Mouse (Mus musculus) heart, postnatal 36 days (tissue): ENCODE measurements around the gene Ncaph2. TPM values are rescaled to one million over a fixed set of nuclear protein-coding genes. Genes with fewer than 3 reads are reported as not detected.

Experiments
- DNase-seq, 2 experiments: peaks; one replicate each; pipeline ENCODE4 v3.0.0; 2021 to 2022
- intact Hi-C: fragments of 180-260 bp; cut with DNase I; formaldehyde crosslinking; loops from one replicate; pipeline ENCODE4 v1.15.1; 2025
- total RNA-seq, 2 experiments: library from RNA; stranded (reverse); gene quantifications; 2 replicates each; pipeline ENCODE4 v1.2.3; 2021

Ncaph2 gene
- total RNA-seq = 10 to 100 TPM; 50.4 to 58.6 TPM

DNA sequence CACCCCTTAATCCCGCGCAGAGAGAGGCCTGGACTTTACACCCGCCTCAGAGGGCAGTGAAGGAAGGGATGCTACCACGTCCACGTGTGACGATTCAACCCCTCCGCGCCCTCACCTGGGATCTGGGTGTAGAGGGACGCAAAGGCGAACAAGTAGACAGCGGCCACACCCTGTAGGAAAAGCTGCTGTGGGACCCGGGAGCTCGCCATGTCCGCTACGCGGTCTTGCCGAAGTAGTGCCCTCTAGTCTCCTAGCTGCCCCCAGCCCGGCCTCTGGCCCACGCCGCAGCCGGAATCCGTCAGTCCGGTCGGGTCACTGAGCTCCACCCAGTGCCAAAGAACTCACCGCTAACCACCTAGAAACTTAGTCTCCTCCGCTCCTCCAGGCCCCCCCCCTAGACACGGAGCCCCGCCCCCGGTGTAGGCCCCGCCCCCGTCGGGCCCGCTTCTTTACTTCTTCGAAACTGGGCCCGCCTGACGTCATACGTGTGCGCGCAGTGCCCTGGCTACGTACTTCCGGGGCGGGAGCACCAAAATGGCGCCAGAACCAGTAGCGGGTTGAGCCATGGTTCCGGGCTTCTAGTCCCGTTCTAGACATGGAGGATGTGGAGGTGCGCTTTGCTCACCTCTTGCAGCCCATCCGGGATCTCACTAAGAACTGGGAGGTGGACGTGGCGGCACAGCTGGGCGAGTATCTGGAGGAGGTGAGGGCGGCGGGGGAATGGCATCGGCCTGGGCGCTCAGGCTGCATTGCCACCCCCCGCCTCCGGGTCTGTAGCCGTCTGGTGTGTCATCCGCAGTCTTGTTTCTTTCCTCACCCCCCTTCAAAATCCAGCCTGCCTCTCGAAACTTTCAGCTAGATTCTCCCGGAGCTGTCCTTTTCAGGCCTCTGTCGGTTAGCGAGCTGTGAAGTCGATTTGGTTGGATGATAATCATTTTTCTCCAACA lies at the start of gene Ncaph2, which contains the start of gene Lmf2:
Gene Ncaph2, plus strand, starts transcription at position 479 of the 947 bp plus-strand sequence.
Gene Lmf2, minus strand, starts transcription at position 419 of the 947 bp plus-strand sequence.
- intact Hi-C loops = loop anchor here (1.0 to 5.0 kb wide), 4 partner anchors 19 to 233 kb away; partner anchors contain the start of genes C730034F03Rik, Chkb, Cpt1b and Gm44502
- peak; percentile 96 to 98 for DNase-seq

DNA sequence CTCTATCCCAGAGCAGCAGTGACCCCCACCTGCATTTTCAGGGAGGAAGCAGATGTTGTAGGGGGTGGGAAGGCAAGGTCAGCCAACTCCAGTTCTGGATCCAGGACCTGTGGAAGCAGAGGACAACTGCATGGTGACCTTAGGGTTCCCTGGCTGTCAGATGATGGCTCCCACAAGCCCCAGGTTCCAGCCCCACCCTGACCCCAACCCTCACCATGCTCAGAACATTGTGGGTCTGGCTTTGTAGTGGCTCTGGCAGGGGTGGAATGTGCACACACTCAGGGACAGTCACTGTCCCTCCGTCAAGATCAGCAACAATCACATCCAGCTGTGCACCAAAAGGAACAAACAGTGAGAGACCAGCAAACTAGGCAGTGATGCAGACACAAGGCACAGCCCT lies 49.6 kb upstream of the Ncaph2 start:
- no peak for DNase-seq
- intact Hi-C loops = no loop called here

DNA sequence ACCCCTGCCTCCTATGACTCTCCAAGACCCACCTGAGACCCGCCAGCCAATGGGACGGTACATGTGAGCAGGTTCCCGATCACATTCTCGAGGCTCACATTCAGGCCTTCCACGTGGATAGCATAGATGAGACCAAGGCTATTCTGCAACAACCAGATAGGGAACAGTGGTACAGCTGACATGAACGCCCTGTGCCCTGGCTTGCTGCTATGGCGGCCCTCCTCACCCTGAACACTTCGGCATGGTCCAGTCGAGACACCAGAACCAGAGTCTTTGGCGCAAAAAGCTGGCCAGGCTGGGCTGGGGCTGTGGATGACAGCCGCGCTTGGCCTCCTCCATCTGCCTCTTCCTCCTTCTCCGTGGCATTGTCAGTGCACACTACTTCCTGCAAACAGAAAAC lies 48.1 kb upstream of the Ncaph2 start:
- intact Hi-C loops = no loop called here
- DNase-seq = no peak

DNA sequence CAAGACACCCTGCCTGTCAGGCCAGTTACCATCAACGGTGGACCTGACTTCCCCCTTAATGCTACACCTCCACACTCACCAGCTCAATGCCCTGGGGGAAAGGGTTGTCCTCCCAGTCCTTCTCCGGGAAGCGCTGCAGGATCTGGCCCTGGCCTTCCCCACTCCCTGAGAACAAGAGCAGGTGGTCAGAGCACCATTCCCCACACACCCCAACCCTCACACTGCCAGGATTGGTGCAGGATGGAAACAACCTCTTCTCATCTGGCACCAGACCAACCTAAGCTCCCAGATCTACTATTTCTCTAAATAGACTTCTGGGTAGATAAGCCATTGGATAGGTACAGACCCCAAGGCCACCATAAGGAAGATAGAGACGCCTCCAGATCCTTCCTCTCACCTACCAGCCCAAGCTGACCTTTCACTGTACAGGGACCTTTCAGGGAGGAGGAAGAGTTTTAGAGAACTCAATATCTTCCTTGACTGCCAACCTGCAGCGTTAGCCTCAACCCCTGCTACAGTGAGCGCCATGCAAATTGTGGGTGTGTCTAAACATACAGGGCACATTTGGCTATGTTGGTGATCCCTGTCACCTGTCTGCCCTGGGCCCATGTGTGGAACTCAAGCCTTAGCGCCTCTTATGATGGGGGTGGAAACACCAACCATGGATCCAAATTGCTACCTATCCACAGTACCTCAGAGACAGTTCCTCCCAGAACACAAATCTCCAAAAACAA lies 46.9 kb upstream of the Ncaph2 start:
- intact Hi-C loops = no loop called here
- no peak for DNase-seq

- intact Hi-C loops = no loop called here
Measured at GRCm38 (mm10) chr15:89309962-89310498, 45.5 kb upstream of the Ncaph2 start.

GRCm38 (mm10) chr15:89313359-89313758 lies 42.2 kb upstream of the Ncaph2 start:
- DNase-seq = no peak
- intact Hi-C loops = no loop called here

More at GRCm38 (mm10) chr15:89309962-89310498, 45.5 kb upstream of the Ncaph2 start:
- no peak for DNase-seq

DNA sequence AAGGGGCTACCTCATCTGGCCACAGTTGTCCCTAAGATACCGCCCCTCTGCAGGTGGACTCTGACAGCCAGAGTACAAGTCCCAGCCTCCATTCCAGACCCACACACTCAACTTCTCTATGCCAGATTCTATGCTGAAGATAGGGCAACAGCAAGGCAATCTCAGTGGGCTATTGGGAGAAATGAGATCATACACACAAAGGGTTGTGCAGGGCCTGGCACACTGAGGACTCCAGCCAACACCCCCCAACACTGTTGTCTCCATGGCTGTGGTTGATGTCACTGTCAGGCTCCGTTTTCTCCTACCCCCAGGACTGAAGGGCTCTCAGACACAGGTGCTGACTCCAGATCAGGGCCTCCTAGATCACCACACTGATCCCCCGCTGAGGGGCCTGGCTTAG lies 41.4 kb upstream of the Ncaph2 start:
- no peak for DNase-seq
- intact Hi-C loops = loop anchor here (2.0 kb wide), 1 partner anchor 41 kb away; the partner anchor contains the start of genes Lmf2 and Ncaph2

DNA sequence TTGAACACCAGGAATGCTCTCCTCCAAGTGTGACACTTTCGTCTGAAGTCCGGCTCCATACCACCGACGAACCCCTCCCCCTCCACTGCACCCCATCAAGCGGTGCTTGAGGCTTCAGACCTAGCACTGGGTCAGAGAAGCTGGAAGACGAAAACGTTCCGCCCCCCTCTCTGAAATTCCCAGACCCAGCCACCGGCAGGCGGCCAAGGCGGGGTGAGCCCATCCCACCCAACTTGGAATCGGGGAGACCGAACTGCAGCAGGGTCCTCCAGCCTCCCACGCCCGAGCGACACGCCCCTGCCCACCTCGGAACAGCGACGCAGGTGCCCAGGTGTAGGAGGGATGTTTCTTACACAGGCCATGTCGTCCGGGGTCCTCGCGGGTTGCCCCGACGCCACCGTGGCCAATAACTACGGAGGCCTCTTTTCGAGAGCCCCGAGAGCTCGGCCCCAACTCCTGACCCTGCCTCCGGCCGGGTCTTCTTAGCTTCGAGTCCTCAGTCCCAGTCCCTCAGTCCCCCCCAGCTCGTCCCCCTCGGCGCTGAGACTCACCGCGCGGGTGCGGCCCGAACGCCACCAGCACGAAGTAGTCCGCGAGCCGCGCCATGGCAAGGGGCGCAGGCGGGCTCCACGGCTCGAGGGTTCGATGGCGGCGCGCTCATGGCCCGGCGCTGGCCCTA lies 40.9 kb upstream of the Ncaph2 start:
- intact Hi-C loops = loop anchor here (2.0 kb wide), 1 partner anchor 40 kb away; the partner anchor contains the start of genes Lmf2 and Ncaph2
- DNase-seq = no peak

- peak; percentile 98 for DNase-seq
- intact Hi-C loops = loop anchor here (2.0 kb wide), 1 partner anchor 40 kb away; the partner anchor contains the start of genes Lmf2 and Ncaph2
Measured at GRCm38 (mm10) chr15:89315190-89315731, 40.3 kb upstream of the Ncaph2 start, which contains the start of gene Sbf1. Gene Sbf1 (minus strand): TSS chr15:89315311.

- no peak for DNase-seq
- intact Hi-C loops = no loop called here
Measured at GRCm38 (mm10) chr15:89316146-89316545, 39.4 kb upstream of the Ncaph2 start.

GRCm38 (mm10) chr15:89321264-89321663 lies 34.3 kb upstream of the Ncaph2 start:
- no peak for DNase-seq
- intact Hi-C loops = no loop called here

DNA sequence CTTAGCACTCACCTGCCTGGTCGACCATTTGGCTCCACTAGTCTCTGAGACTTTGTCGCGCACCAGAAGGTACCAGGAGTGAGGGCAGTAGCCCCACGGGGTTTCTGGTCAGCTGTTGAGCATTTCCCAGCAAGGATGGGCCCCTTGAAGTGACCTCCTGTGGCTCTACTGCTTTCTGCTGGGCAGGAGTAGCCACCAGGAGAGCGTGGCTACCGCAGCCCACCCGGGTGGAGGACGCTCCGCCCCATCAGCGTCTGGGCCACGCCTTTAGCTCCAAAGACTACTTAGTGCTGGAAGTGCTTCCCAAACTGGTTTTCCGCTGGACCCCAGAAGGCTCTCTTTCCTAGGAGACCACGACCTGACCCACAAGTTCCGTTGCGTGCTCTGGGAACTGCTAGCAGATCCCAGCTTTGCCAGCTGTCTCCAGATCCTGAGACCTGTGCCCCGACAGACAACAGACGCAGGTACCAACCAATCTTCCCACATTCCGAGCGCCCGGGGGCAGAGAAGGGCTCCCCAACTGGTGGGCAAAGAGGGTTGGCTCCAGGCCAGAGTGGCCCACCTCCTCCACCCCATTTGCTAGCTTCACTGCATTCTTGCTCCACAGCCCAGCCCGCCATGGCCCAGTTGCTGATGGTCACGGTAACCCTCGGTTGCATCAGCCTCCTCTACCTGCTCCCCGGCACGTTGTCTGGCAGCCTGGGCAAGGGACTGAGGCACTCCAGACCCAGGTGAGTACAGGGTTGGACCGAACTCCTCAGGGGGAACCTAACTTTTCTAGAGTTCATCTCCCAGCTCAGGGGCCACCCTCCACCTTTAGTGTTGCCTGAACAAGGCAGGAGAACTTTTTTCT lies 32.6 kb upstream of the Ncaph2 start, which contains the start of gene Adm2:
Gene Adm2, plus strand, starts transcription at position 51 of the 853 bp plus-strand sequence.
- intact Hi-C loops = no loop called here
- DNase-seq = no peak

- intact Hi-C loops = no loop called here
- no peak for DNase-seq
Measured at GRCm38 (mm10) chr15:89323656-89324055, 31.9 kb upstream of the Ncaph2 start.

DNA sequence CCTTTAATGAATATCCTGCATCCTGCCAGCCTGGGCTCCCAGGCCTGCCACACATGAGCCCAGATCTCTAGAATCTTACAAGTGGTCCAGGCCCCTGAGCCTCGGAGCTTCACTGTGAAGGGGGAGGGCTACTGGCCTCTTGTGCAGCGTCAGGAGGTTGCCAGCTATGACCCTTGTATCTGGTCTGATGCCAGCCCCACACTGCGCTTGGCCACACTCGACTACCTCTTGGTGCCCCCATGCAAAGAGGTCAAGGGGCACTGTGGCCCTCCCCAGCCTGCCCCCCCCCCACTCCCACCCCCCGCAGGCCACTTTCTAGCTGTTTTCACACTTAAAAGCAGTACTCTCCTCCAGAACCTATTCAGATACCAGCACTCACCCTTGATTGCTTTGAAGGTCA lies 29.1 kb upstream of the Ncaph2 start:
- DNase-seq = no peak
- intact Hi-C loops = no loop called here

GRCm38 (mm10) chr15:89334271-89334670 lies 21.2 kb upstream of the Ncaph2 start, which contains the start of gene Miox:
Gene Miox (plus strand): TSS chr15:89334398.
- DNase-seq = no peak
- intact Hi-C loops = no loop called here

DNA sequence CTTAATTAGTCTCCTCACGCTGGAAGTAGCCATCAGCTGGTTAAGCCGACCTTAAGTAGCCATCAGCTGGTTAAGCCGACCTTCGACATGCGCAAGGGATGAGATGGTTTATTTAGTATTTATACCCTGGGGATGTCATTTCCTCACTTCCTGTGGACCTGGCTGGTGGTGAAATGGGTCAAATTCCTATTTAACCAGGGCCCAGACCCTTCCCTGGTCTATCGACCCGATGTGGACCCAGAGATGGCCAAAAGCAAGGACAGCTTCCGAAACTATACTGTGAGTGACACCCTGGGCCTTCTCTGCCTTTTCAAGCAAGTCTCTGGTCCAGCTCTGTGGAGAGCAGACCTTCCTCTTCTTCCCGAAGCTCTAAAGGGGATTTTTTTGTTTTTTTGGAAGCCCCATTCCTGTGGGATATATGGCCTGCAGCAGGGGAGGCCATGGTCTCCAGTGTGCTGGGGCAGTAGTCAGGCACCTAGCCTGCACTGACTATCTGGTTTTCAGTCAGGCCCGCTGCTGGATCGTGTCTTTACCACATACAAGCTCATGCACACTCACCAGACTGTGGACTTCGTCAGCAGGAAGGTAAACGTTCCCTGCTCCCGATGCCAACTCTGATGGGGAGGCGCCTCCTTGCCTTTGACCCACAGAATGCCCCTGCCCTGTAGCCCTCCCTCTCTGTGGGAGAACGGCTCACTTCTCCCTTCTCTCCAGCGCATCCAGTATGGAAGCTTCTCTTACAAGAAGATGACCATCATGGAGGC lies 20.6 kb upstream of the Ncaph2 start:
- intact Hi-C loops = no loop called here
- DNase-seq = no peak

DNA sequence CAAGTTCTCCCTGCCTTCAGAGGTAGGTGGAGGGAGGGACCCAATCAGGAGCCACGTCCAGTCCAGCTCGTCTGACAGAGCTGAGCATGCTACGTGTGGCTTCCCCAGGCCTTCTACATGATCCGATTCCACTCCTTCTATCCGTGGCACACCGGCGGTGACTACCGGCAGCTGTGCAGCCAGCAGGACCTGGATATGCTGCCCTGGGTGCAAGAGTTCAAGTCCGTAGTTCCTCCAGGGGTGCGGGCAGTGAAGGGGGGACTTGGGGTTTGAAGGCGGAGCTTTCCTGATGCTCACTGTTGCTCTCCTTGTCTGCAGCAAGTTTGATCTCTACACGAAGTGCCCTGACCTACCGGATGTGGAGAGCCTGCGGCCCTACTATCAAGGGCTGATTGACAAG lies 19.1 kb upstream of the Ncaph2 start:
- no peak for DNase-seq
- intact Hi-C loops = no loop called here

DNA sequence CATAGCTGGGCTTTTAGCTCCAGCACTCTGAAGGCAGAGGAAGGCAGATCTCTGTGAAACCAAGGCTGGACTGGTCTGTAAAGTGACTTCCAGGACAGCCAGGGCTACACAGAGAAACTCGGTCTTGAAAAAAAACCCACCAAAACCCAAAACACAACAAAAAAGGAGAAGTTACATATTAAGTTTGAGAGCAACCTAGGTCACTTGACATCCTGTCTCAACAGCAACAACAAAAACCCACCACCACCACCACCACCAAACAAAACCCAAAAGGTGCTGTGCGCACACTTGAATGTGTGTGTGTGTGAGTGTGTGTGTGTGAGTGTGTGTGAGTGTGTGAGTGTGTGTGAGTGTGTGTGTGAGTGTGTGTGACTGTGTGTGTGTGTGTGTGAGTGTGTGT lies 15.8 kb upstream of the Ncaph2 start:
- DNase-seq = no peak
- intact Hi-C loops = loop anchor here (5.0 kb wide), 1 partner anchor 128 kb away; no protein-coding TSS in a partner anchor
